Mouse (Mus musculus) intestine, embryonic 16.5 days (tissue): ENCODE data around the gene Atp6v1e1. TPM values are rescaled to one million over a fixed set of nuclear protein-coding genes. Genes with fewer than 3 reads are reported as not detected.
"Not testable (repeated sequence)": the region's sequence is repeated elsewhere in the genome, so short reads cannot be mapped to it uniquely, and the experiment has no call there.

Source experiments
- ATAC-seq: fragments of 200-750 bp; cut with Nextera tagmentation; 2 replicates; pipeline ENCODE4 v1.8.0; 2017; ENCODE audit warnings: moderate TSS enrichment, moderate library complexity
- H3K27ac ChIP-seq: fragments of 300-500 bp; sonication (generic); 2 replicates; pipeline ENCODE4 v1.5.1; 2014; ENCODE audit warnings: mild to moderate bottlenecking, low read length
- H3K27me3 ChIP-seq: fragments of 300-500 bp; sonication (generic); replicated peaks from 2 replicates; pipeline ENCODE4 v1.6.1; 2014; ENCODE audit warnings: low read length, control low read depth, mixed read lengths; ENCODE audit not compliant: control insufficient read depth, insufficient read depth
- H3K36me3 ChIP-seq: fragments of 300-500 bp; sonication (generic); 2 replicates; pipeline ENCODE4 v1.6.1; 2014; ENCODE audit warnings: low read length, control low read depth; ENCODE audit not compliant: control insufficient read depth, insufficient read depth
- H3K4me1 ChIP-seq: fragments of 300-500 bp; sonication (generic); 2 replicates; pipeline ENCODE4 v1.6.1; 2014; ENCODE audit warnings: low read length, control low read depth, mixed read lengths; ENCODE audit not compliant: control insufficient read depth, insufficient read depth
- H3K4me2 ChIP-seq: fragments of 300-500 bp; sonication (generic); 2 replicates; pipeline ENCODE4 v1.6.1; 2014; ENCODE audit warnings: low read depth, low read length, control low read depth
- H3K4me3 ChIP-seq: fragments of 300-500 bp; sonication (generic); 2 replicates; pipeline ENCODE4 v1.5.1; 2014; ENCODE audit warnings: mild to moderate bottlenecking, low read length
- H3K9ac ChIP-seq: fragments of 300-500 bp; sonication (generic); 2 replicates; pipeline ENCODE4 v1.6.1; 2014; ENCODE audit warnings: low read depth, low read length
- H3K9me3 ChIP-seq: fragments of 300-500 bp; sonication (generic); 2 replicates; pipeline ENCODE4 v1.6.1; 2016; ENCODE audit warnings: low read length, control low read depth; ENCODE audit not compliant: control insufficient read depth
- WGBS: fragments of 180-500 bp; shearing (Covaris S2); extraction: QIAGEN DNeasy Blood & Tissue Kit; methylation state at CpG from one replicate; pipeline ENCODE4 v1.1.7; 2014; 5-methylcytosine and 5-hydroxymethylcytosine counted together
- polyA plus RNA-seq: library from polyadenylated mRNA; unstranded; fragments of >200 nt; fragmentation: Nextera tagmentation; extraction: Ambion mirVana; gene quantifications from 2 replicates; pipeline ENCODE4 v1.2.1, GENCODE M21; 2015

The Atp6v1e1 gene
- polyA plus RNA-seq = 187 and 202 TPM in 2 replicates

DNA sequence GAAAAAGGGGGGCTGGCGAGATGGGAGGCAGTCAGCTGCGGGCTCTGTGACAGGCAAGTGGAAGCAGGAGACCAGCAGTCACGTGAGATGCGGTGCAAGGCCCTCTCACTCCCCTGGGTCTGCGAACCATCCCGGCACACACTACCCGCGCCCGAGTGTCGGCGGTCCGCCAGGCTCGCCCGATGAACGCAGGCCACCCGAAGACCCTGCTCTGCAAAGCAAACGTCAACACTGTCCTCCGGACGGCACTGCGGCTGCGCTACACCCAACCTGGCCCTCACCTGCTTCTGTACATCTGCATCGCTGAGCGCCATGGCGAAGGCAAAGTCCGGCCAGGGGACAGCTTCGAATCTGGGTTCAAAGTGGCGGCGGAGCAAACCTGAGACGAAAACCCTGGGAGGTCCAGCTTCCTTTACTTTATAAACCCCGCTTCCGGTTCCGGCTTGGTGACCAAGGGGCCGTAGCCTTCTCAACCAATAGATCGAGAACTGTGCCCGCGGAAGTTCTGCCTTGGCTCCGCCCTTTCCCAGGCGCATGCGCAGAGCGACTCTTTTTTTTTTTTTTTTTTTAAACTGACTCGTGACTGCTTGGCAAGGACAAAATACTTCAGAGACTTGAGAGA lies at the start of gene Atp6v1e1:
Gene Atp6v1e1 (minus strand): TSS at position 487 of the 622 bp plus-strand sequence.
- H3K27ac ChIP-seq = peak within 1 kb of the TSS; percentile 94
- H3K4me2 ChIP-seq = peak within 1 kb of the TSS; percentile 78
- no peaks in the 10 kb centered on the region for H3K9me3 ChIP-seq
- peaks cover 15% of the 10 kb centered on the region for H3K36me3 ChIP-seq
- H3K4me3 ChIP-seq = peak within 1 kb of the TSS; percentile 78
- under 1% methylated on average over 41 of the region's 41 CpGs for WGBS
- ATAC-seq = peak; percentile 98
- no peaks in the 10 kb centered on the region for H3K27me3 ChIP-seq
- H3K9ac ChIP-seq = peak within 1 kb of the TSS; percentile 76
- H3K4me1 ChIP-seq = peaks cover 8% of the 10 kb centered on the region

- Histone ChIP-seq H3K4me3 (no peak overlapping the region), H3K9me3 (no peaks in the 10 kb centered on the region), H3K27me3 (no peaks in the 10 kb centered on the region), H3K27ac (no peak overlapping the region), H3K36me3 (0 out of 2 replicates have a peak, but pooled peaks cover 3% of the 10 kb centered on the region), H3K4me2 (no peak overlapping the region), H3K9ac (no peak overlapping the region), H3K4me1 (no peaks in the 10 kb centered on the region; the same call in 1 of the 2 replicates)
- ATAC-seq = no peak
- WGBS = 76% methylated on average over 2 of the region's 2 CpGs
Measured at GRCm38 (mm10) chr6:120871286-120871685, 48.7 kb upstream of the Atp6v1e1 start.

- Histone ChIP-seq H3K36me3 (0 out of 2 replicates have a peak, but pooled peaks cover 2% of the 10 kb centered on the region), H3K4me2 (no peak overlapping the region), H3K9ac (no peak overlapping the region), H3K9me3 (no peaks in the 10 kb centered on the region), H3K4me1 (no peaks in the 10 kb centered on the region), H3K27ac (no peak overlapping the region), H3K4me3 (no peak overlapping the region), H3K27me3 (no peaks in the 10 kb centered on the region)
- ATAC-seq = no peak
- 65% methylated on average over 1 of the region's 1 CpGs for WGBS
Measured at GRCm38 (mm10) chr6:120868824-120869223, 46.2 kb upstream of the Atp6v1e1 start.

- Histone ChIP-seq H3K4me1 (no peaks in the 10 kb centered on the region), H3K27ac (no peak overlapping the region), H3K4me2 (no peak overlapping the region), H3K4me3 (no peak overlapping the region), H3K27me3 (no peaks in the 10 kb centered on the region), H3K9me3 (no peaks in the 10 kb centered on the region), H3K9ac (no peak overlapping the region), H3K36me3 (0 out of 2 replicates have a peak, but pooled peaks cover 2% of the 10 kb centered on the region)
- 78% methylated on average over 9 of the region's 9 CpGs for WGBS
- ATAC-seq = no peak
Measured at GRCm38 (mm10) chr6:120866051-120866814, 43.6 kb upstream of the Atp6v1e1 start.

- WGBS = 93% methylated on average over 3 of the region's 3 CpGs
- Histone ChIP-seq H3K36me3 (peaks cover 3% of the 10 kb centered on the region; the same call in 1 of the 2 replicates), H3K4me1 (no peaks in the 10 kb centered on the region), H3K4me2 (no peak overlapping the region), H3K9ac (no peak overlapping the region), H3K4me3 (no peak overlapping the region), H3K9me3 (0 out of 2 replicates have a peak, but pooled peaks cover 2% of the 10 kb centered on the region), H3K27me3 (no peaks in the 10 kb centered on the region), H3K27ac (no peak overlapping the region)
- no peak for ATAC-seq
Measured at GRCm38 (mm10) chr6:120860079-120860478, 37.5 kb upstream of the Atp6v1e1 start.

GRCm38 (mm10) chr6:120858217-120858711 lies 35.7 kb upstream of the Atp6v1e1 start:
- 74% methylated on average over 8 of the region's 8 CpGs for WGBS
- Histone ChIP-seq H3K27ac (no peak overlapping the region), H3K9me3 (0 out of 2 replicates have a peak, but pooled peaks cover 2% of the 10 kb centered on the region), H3K9ac (no peak overlapping the region), H3K27me3 (no peaks in the 10 kb centered on the region), H3K4me2 (no peak overlapping the region), H3K4me1 (no peaks in the 10 kb centered on the region), H3K36me3 (peaks cover 7% of the 10 kb centered on the region; the same call in 1 of the 2 replicates), H3K4me3 (no peak overlapping the region)
- ATAC-seq = no peak

- Histone ChIP-seq H3K4me2 (no peak overlapping the region), H3K27ac (no peak overlapping the region), H3K4me3 (no peak overlapping the region), H3K27me3 (no peaks in the 10 kb centered on the region), H3K4me1 (no peaks in the 10 kb centered on the region), H3K36me3 (peaks cover 7% of the 10 kb centered on the region; the same call in 1 of the 2 replicates), H3K9ac (no peak overlapping the region), H3K9me3 (0 out of 2 replicates have a peak, but pooled peaks cover 2% of the 10 kb centered on the region)
- ATAC-seq = no peak
- whole genome bisulfite sequencing = 87% methylated on average over 10 of the region's 10 CpGs
Measured at GRCm38 (mm10) chr6:120854413-120854812, 31.8 kb upstream of the Atp6v1e1 start.

- not testable (repeated sequence) for H3K27ac ChIP-seq, H3K4me2 ChIP-seq, H3K9me3 ChIP-seq, H3K4me1 ChIP-seq, H3K9ac ChIP-seq, H3K27me3 ChIP-seq, H3K36me3 ChIP-seq, H3K4me3 ChIP-seq
- ATAC-seq = peak; percentile 58
Measured at GRCm38 (mm10) chr6:120850720-120851119, 28.1 kb upstream of the Atp6v1e1 start.

GRCm38 (mm10) chr6:120841754-120842153 lies 19.2 kb upstream of the Atp6v1e1 start:
- Histone ChIP-seq H3K36me3 (no peaks in the 10 kb centered on the region), H3K27ac (no peak overlapping the region), H3K4me2 (no peak overlapping the region), H3K9me3 (no peaks in the 10 kb centered on the region), H3K27me3 (no peaks in the 10 kb centered on the region), H3K9ac (no peak overlapping the region), H3K4me3 (no peak overlapping the region), H3K4me1 (peaks cover 3% of the 10 kb centered on the region; the same call in 1 of the 2 replicates)
- ATAC-seq = no peak
- WGBS = 94% methylated on average over 5 of the region's 5 CpGs
